Mouse (Mus musculus) heart, adult 11 months (tissue): ENCODE measurements around the gene Dbp.

Experiments used
- DNase-seq: peaks from one replicate; pipeline ENCODE4 v3.0.0; 2022

Dbp gene

DNA sequence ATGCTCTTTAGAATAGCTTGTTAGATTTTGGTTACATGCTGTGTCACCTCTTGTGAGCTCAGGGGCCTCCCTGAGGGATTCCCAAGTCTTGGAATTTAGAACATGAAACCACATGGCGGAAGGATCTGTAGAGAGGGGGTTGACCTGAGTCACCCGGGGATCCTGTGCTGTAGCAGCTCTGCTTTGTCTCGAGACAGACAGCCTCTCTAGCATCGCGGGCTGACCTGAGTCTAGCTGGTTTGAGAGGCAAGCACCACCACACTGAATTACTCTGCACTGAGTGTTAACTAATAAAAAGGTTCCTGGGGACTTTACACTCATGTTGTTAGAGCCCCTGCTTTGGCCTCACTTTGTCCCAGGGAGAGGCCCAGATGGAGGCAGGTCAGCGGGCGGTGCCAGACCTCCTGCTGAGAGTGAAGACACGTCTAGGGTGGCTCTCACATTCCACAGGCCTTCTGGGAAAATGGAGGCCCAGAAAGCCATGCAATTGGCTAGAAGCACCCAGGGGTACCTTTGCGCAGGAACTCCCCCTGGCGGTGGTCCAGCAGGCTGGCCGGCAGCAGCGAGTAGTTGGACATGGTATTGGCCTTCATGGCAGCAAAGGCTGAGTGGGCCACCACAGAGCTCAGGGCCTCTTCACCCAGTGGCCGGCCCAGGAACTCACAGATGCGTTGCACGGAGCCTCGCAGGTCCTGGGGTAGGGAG, 26.0 kb downstream of the Dbp start:
- DNase-seq = no peak

DNA sequence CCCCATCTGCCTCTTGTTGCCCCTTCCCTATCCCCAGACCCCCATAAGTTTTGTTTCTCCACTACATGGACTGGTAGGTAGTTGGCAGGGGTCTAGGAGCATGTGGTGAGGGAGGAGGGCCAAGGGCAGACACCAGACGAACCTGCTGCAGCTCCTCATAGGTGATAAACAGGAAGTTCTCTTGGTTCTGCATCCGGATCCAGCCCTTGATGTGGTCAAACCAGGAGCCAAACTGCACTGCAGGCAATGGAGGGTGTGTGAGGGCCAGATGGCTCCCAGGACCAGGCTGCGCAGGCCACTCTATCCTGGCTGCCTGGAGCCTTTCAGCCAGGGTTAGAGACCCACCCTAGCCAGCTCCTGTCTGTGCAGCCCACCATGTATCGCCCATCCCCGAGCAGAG, 28.6 kb downstream of the Dbp start:
- DNase-seq = peak; percentile 85

DNA sequence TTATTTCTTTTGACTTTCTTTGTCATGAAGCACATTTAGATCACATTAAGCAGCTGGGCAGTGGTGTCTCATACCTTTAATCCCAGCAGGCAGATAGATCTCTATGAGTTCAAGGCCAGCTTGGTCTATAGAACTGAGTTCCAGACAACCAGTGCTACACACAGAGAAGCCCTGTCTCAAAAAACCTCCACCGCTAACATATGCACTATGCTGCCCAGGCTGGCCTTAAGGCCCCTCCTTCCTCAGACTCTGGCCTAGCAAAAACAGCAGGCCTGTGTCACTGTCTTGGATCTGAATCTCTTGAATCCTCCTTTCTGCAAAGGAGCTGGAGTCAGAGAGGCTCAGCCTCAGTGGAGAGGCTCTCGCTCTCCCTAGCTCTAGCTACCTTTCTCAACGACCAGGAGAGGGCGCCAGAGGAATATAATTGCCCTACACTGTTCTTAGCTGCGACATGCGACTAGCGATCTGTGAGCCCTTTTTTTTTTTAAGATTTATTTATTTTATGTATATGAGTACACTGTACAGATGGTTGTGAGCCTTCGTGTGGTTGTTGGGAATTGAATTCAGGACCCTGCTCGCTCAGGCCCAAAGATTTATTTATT, 34.4 kb downstream of the Dbp start:
- DNase-seq = no peak

DNA sequence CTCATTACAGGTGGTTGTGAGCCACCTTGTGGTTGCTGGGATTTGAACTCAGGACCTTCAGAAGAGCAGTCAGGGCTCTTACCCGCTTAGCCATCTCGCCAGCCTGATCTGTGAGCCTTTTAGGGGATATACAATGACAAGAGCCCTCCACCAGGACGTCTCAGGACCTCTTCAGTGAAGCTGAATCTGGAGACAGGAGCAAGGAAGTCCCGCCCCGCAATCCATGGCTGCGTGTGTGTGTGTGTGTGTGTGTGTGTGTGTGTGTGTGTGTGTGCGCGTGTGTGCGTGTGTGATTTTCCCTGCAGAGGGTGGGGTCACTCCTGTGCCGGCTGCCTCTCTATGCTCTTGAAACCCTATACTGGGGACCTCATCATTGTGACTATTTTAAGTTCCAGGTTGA, 34.9 kb downstream of the Dbp start:
- no peak for DNase-seq

DNA sequence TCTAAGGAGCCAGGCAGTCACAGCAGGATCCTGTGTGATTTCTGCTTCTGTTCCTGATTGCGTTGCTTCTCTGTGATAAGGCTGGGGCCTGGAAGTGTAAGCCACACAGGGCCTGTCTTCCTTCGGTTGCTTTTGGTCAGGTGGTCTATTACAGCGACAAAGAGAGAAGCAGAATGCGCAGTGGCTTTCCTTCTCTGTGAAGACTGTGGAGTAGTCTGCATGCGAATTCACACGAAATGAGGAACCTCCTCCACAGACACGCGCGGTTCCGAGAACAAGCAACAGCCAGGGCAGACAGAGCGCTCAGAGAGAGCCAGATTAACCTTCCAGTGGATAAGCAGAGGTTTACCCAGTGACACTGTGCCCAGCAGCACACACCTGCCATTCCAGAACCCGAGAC, 36.4 kb downstream of the Dbp start:
- no peak for DNase-seq

DNA sequence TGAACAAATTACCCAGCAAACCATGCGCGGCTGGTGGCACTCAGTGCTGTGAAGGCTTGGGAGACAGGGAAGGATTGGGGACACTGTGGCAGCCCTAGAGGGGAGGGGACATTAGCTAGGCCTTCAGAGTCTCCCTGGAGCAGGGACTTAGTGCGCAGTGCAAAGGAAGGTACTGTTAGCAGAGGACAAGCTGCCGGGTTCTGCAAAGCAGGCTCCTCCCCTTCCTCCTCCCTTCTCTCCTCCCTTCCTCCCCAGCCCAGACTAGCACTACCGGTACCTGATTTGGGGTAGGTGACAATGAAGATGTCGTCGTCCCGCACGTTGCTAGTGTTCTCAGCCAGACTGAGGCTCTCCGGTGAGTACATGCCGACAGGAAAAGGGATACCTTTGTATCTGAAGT, 36.9 kb downstream of the Dbp start:
- DNase-seq = no peak

DNA sequence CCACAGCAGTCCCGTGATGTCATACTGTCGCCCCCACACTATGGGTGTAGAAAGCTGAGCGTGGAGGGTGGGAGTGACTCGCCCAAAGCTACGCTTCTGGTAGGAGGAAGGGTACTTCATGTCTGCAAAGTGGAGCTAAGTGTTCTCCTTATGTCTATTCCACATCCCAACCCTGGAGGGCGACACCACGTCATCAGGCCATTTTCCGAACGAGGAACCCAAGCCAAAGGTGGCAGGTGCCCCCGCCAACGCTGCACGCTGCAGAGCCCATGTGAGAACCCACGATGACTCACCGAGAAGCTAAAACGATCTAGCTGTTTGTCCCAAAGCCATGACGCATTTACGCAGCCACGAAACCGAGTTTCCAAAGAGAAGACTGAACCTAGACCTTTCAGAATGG, 37.5 kb downstream of the Dbp start:
- DNase-seq = no peak

DNA sequence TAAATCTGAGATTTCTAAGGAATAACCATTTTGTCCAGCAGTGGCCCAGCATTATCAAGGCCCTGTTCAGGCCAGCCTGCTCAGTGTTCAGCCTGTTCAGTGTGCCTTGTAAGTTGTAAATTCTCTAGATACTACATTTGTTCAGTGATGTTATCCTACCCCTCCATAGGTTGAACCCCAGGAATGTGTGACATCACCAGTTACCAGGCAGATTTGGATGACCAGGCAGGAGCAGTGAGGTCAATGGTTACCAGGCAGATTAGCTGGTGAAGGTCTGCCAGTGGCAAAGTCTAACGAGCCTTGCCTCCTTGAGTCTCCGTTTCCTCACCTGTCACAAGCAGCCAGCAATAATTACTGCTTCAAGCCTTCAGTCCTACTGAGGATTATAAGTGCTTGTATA, 39.5 kb downstream of the Dbp start:
- DNase-seq = peak; percentile 94

DNA sequence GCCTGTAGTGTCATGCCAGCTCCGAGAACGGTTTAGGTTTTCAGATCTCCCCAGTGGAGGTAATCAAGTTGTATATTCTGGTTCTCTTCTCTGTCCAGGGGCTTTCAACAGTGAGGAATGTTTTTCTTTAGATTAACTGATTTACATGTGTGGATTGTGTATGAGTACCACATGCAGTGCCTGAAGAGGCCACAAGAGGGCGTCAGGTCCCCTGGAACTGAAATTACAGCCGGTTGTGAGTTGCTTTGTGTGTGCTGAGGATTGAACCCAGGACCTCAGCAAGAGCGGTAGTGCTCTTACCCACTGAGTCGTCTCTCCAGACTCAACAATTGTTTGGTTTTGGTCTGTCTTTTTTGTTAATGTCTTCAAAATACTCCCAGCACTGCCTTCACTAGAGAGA, 41.6 kb downstream of the Dbp start:
- no peak for DNase-seq

DNA sequence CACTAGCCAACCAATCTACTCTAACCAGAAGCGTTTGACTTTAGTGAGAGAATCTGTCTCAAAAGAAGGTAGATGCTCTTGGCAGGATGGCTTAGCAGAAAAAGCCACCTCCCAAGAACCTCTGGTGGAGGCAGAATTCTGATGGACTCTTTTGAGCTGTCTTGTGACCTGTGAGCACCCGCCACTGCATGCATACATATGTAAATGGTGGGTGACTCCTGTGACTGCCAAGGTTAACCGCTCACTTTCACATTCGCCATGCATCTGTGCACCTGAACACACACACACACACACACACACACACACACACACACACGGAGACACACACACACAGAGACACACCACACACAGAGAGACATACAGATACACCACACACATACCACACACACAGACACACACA, 42.6 kb downstream of the Dbp start:
- DNase-seq = no peak

DNA sequence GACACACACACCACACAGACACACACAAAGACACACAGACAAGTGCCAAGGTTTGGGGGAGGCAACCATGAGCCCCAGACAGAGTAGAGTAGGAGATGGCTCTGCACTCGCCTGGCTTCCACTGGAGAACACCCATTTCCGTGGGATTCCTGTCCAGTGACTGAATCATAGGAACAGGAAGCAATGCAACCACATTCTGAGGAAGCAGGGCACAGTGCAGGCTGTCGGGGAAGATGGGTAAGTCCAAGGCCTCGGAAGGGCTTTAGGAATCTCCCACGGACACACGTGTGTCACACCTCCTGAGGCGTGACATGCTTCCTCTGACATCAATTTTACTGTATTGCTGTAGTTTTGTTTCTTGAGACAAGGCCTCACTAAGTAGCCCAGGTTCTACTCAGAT, 43.2 kb downstream of the Dbp start:
- no peak for DNase-seq

DNA sequence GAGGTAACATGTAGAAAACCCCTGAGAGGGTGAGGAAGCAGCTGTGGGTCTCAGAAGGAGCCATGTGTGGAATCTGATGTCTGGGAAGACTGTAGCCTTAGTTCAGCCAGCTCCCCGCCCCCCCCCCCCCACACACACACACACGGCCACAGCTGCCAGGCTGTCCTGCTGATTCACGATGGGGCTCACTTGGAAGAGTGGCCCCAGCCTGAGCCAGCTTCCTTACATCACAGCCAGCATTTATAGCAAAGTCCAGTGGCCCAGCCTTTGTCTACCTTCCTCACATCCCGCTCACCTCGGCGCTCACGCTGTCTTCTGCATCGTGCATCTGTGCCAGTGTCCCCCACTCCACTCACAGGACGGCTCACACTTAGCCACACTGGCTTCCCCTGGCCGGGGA, 44.5 kb downstream of the Dbp start:
- DNase-seq = no peak

DNA sequence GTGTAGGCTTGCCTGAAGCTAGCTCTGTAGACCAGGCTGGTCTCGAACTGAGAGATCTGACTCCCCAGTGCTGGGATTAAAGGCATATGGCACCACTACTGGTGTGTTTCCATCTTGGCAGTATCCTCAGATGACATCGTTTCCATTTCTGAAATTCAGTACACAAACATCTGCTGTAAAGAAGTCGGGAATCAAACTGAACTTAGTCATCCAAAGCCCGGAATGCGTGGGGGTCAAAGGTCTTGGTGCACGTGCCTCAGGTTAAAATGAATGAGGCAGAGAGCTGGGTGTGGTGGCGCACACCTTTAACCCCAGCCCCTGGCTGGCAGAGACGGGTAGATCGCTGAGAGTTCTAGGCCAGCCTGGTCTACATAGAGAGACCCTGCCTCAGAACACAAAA, 45.3 kb downstream of the Dbp start:
- no peak for DNase-seq

DNA sequence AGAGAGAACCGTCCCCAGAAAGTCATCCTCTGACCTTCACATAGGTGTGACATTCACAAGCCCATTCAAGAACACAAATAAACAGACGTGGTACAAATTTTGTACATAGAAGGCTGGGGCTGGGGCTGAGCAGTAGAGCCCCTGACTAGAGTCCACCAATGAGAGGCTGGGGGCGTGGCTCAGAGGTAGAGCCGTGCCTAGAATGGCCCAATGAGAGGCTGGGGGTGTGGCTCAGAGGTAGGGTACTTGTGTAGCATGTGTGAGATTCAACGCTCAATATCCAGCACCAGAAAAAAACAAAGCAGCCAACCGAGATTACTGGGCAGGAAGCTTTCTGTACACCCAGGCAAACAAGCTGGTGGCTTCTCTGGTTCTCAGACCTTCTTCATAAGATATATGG, 50.8 kb downstream of the Dbp start:
- DNase-seq = no peak

DNA sequence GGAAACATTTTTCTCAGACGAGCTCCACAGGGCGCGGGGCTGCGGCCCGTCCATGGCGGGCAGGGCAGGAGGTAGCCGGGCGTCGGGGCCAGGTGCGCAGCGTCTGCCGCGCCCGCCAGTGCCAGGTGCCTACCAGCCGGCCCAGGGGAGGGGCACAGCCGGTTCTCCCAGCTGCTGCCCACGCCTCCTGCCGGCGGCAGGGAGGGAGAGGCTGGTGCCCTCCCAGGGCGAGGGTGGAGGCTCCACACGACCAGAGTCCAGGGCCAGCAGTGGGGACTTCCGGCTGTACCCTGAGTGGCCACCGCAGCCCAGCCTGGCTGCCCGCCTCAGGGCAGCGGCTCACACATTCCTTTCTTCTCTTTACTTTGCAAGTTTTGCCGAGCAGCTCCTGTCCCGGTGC, 54.5 kb downstream of the Dbp start:
- no peak for DNase-seq
